Mouse (Mus musculus): ENCODE results near the gene Mta1.

- no peak for TF ChIP-seq POLR2A (IDR thresholded peaks at IDR 0.05; ENCODE audit: insufficient read length, low read depth)
- no peak for TF ChIP-seq MYOD1 (IDR thresholded peaks at IDR 0.05; ENCODE audit: control insufficient read depth in 1 of 3, insufficient read length in 2 of 3, low read depth in 2 of 3)
- no peak for TF ChIP-seq MAX (IDR thresholded peaks at IDR 0.05; ENCODE audit: low read depth)
- no peak for TF ChIP-seq SRF (IDR thresholded peaks at IDR 0.05; ENCODE audit: control insufficient read depth, insufficient read length, low read depth)
- TF ChIP-seq E2F4 (IDR thresholded peaks at IDR 0.05; ENCODE audit: insufficient read depth) = no peak
These were observed 82.9 kb downstream of the Mta1 start for GRCm38 (mm10) chr12:113181020-113181419.
